Mouse (Mus musculus) cerebellum, adult 2 months (tissue): ENCODE measurements at regions not wholly inside any gene's neighbourhood (a gene's known extent, or its start where the extent isn't known, plus 50 kb on each side); places are given as distances from the start of the nearest gene placed in this dataset.

Experiments used
- CTCF ChIP-seq: fragments of 200-500 bp; IDR thresholded peaks from 2 replicates; pipeline ENCODE4 v1.5.1; 2011; ENCODE audit warnings: low read depth, mild to moderate bottlenecking, control low read depth, low read length, moderate library complexity, borderline replicate concordance; ENCODE audit not compliant: insufficient read depth
- POLR2A ChIP-seq: fragments of 200-500 bp; IDR thresholded peaks from 2 replicates; pipeline ENCODE4 v1.6.1; 2011; ENCODE audit warnings: low read length, control low read depth, borderline replicate concordance; ENCODE audit not compliant: insufficient read depth

- TF ChIP-seq CTCF (no peak), POLR2A (no peak)
Measured at GRCm38 (mm10) chr10:37407487-37407886, 268.8 kb upstream of the Marcks start.
